Mouse (Mus musculus): ENCODE results near the gene Hist1h3d.
A peak's percentile ranks its signal among the peaks of the same experiment; 100 is the strongest.
"Not testable (repeated sequence)": the region's sequence is repeated elsewhere in the genome, so short reads cannot be mapped to it uniquely, and the experiment has no call there.

The Hist1h3d gene

GRCm38 (mm10) chr13:23575271-23575851 is at the start of gene Hist1h3d:
Gene Hist1h3d (plus strand): TSS chr13:23575763.
- DNase-seq (ENCODE audit: low spot score in 2 of 2): peak in 1 of 2 experiments; percentile 62

GRCm38 (mm10) chr13:23525901-23526300 is 49.7 kb upstream of the Hist1h3d start:
- DNase-seq (ENCODE audit: low spot score in 2 of 2): no peak

- DNase-seq (ENCODE audit: low spot score in 2 of 2): peak; percentile 84 to 88
These were observed 49.3 kb upstream of the Hist1h3d start for GRCm38 (mm10) chr13:23526312-23526711.

DNA sequence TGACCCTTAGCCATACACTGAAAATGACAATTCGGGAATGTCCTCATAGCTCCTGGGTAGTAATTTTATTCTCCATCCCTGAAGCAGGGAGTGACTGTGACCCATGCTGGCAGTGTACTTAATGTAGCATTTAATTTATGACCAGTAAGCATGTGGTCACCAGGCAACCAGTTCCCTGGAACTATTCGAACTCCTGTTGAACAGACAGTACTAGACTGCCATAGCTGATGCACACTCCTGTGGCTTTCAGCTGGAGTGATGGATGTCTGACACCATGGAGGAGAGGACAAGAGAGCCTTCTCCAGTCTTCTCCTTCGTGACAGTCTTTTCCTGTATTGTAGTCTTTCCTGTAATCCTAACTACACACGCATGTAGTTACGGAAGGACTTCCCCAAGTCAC is 46.6 kb upstream of the Hist1h3d start:
- no peak for DNase-seq (ENCODE audit: low spot score in 2 of 2)

GRCm38 (mm10) chr13:23529480-23530165 is 45.9 kb upstream of the Hist1h3d start:
- DNase-seq (ENCODE audit: low spot score in 2 of 2): no peak

GRCm38 (mm10) chr13:23530181-23530900 is 45.2 kb upstream of the Hist1h3d start:
- peak; percentile 36 to 49 for DNase-seq (ENCODE audit: low spot score in 2 of 2)

DNA sequence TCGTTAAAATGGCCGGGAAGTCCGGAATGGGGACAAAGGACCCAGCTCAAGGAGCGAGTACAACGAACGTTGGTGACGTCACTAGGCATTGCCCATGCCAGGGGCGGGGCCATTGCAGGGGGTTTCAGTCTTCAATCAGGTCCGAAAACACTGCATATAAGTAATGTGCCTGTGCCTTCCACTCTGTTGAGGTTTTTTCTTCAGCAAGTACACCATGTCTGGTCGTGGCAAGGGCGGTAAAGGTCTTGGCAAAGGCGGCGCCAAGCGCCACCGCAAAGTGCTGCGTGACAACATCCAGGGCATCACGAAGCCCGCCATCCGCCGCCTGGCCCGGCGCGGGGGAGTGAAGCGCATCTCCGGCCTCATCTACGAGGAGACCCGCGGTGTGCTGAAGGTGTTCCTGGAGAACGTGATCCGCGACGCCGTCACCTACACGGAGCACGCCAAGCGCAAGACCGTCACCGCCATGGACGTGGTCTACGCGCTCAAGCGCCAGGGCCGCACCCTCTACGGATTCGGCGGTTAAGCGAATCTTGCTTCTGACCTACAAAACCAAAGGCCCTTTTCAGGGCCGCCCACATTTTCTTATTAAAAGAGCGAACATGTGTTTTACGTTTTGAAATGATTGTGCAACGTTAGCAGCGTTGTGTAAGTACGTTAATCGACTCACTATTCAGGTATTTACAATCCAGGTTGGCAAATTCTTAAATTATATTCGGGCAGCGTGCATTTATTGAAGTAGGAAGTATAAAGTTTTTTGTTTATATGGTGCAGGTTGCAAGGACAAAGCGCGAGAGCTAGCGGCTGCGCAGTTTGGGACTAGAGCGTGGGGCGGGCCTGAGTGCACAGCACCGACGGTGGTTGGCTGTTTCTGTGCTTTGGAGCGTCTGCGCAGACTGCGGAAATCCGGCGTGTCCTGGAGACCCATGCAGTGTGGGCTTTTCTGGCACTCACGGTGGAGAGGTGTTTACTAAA is 44.4 kb upstream of the Hist1h3d start, which contains the start of gene Hist1h4h:
TSS of gene Hist1h4h (plus strand) at position 150 of the 975 bp plus-strand sequence.
- DNase-seq (ENCODE audit: low spot score in 2 of 2): peak; percentile 95 to 97

DNA sequence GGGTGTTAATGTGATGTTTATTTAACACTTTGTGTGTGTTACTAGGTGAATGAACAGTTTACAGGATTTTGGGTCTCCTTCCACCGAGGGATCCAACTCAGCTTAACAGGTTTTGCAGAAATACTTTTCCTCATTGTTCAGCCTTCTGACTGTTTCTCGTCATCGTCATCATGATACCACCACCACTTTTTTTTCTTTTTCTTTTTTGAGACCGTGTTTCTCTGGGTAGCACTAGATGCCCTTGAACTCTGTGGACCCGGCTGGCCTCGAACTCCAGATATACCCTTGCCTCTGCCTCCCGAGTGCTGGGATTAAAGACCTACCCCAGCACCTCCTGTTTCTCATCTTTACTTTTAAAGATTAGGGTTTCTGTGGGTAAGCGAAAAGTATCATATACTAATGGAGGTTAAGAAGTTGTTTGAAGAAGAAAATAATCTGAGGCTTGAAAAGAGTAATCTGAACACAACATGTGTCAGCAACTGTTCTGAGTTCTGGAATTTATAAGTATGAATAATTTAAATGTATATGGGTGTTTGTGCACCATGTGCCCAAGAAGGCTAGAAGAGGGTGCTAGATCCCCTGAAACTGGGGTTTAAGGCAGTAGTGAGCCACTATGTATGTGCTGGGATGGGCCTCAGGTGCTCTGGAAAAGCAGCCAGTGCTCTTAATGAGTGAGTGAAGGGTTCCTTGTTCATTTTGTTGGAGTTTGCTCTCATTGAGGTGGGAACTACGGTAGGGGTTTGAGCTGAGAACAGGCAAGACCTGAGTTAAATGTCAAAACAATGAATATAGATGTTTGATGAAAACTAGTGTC is 43.1 kb upstream of the Hist1h3d start:
- no peak for DNase-seq (ENCODE audit: low spot score in 2 of 2)

DNA sequence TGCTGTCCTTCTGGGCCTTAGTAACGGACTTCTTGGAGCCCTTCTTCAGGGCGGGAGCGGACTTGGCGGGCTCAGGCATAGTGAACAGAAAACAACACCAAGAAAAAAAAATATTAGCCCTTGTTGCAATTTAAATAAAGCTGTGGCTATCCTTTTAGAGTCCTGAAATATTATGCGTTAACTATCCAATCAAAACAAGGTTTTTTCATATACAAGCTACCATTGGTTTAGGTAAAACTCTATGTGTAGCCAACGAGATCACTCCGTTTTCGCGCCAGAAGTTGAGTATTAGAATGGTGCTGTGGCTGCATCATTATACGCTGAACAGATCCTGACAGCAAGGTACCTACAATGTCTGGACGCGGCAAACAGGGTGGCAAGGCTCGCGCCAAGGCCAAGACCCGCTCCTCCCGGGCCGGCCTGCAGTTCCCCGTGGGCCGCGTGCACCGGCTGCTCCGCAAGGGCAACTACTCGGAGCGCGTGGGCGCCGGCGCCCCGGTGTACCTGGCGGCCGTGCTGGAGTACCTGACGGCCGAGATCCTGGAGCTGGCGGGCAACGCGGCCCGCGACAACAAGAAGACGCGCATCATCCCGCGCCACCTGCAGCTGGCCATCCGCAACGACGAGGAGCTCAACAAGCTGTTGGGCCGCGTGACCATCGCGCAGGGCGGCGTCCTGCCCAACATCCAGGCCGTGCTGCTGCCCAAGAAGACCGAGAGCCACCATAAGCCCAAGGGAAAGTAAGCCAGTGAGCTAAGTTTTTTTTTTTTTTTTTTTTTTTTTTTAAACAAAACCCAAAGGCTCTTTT is 41.8 kb upstream of the Hist1h3d start, which contains the start of gene Hist1h2af:
TSS of gene Hist1h2af (plus strand) at position 347 of the 808 bp plus-strand sequence.
- peak; percentile 72 to 81 for DNase-seq (ENCODE audit: low spot score in 2 of 2)

- DNase-seq (ENCODE audit: low spot score in 2 of 2): no peak
These were observed 41.0 kb upstream of the Hist1h3d start for GRCm38 (mm10) chr13:23534368-23535131.

- DNase-seq (ENCODE audit: low spot score in 2 of 2): peak; percentile 86 to 94
These were observed 40.2 kb upstream of the Hist1h3d start, which contains the start of gene Hist1h3g for GRCm38 (mm10) chr13:23535137-23536075. Gene Hist1h3g (plus strand): TSS chr13:23535422.

DNA sequence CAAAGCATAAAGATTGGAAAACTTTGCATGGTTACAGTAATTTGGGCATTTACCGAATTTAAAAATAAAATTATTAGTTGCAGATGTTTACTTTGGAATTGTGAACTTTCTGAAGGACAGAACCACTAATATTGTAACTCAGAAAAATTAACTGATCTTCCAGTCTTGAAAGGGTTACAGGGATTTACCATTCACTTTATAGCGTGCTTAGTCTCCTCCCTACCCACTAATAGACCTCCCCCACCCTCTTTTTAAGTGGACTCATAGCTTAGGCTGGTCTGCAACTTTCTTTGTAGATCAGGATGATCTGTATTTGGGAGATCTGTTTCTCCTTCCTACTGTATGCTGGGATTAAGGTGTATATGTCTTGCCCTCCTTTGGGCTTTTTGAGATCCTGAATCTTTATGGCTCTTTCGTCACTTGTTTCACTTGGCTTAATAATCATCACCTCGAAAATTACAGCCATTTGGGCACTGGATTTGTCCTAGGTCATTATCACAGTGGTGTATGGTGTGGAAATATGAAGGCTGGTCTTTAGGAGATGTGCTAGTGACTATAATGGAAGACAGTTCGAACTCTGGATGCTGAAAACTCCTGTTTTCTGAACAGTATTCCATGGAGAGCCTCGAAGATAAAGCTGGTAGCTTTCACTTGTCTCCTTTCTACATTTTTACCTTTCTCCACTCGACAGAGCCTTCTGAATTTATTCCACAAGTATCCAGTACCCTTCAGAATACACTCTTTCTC is 39.3 kb upstream of the Hist1h3d start:
- no peak for DNase-seq (ENCODE audit: low spot score in 2 of 2)

GRCm38 (mm10) chr13:23537006-23537710 is 38.4 kb upstream of the Hist1h3d start:
- no peak for DNase-seq (ENCODE audit: low spot score in 2 of 2)

- DNase-seq (ENCODE audit: low spot score in 2 of 2): no peak
These were observed 37.3 kb upstream of the Hist1h3d start for GRCm38 (mm10) chr13:23538249-23538648.

DNA sequence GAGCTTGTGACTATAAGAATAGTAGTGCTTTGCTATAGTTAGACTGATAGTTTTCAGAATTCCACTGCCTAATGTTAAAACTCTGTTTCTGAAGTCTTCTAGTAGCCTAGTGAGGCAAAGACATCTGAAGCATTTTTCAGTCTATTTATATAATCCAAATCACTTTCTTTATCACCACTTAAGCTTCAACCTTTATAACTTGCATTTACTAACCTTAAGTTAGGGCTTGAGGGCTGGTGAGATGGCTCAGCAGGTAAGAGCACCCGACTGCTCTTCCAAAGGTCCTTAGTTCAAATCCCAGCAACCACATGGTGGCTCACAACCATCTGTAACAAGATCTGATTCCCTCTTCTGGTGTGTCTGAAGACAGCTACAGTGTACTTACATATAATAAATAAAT is 35.7 kb upstream of the Hist1h3d start:
- DNase-seq (ENCODE audit: low spot score in 2 of 2): not testable (repeated sequence)

DNA sequence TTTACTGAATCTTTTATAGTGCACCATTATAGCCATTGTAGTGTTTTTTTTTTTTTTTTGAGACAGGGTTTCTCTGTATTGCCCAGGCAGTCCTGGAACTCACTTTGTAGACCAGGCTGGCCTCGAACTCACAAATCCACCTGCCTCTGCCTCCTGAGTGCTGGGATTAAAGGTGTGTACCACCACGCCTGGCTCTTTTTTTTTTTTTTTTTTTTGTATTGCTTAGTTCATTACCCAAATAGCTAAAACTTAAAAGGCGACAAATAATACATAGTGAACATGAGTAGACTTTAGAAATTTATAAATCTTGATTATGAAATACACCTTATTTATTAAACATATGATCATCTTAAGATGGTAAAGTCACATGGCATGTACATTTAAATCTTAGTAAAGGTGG is 34.1 kb upstream of the Hist1h3d start:
- no peak for DNase-seq (ENCODE audit: low spot score in 2 of 2)

Measured in right cerebral cortex, postnatal 36 days (tissue).